Mouse (Mus musculus) T-helper 1 cell (primary cell): Measurements from ENCODE around the gene Panx3.

Source experiments
- in situ Hi-C: fragments of 300-600 bp; cut with MboI, MseI; formaldehyde crosslinking; loops from one replicate; pipeline ENCODE4 v1.15.1; 2025; ENCODE audit warnings: high pct_unique_total_duplicates

The Panx3 gene

GRCm38 (mm10) chr9:37669115-37669514, at the start of gene Panx3:
TSS of gene Panx3 (minus strand) at chr9:37669235.
- in situ Hi-C loops, result no loop called here

GRCm38 (mm10) chr9:37716150-37716549, 47.1 kb upstream of the Panx3 start, which contains the start of gene Olfr160:
TSS of gene Olfr160 (minus strand) at chr9:37716250.
- in situ Hi-C loops, result no loop called here

- in situ Hi-C loops, result loop anchor here (5.0 to 25.0 kb wide), 2 partner anchors 242 to 1047 kb away; no protein-coding TSS in a partner anchor
These were observed 21.1 kb upstream of the Panx3 start for GRCm38 (mm10) chr9:37689970-37690686.

GRCm38 (mm10) chr9:37687941-37688303, 18.9 kb upstream of the Panx3 start:
- in situ Hi-C loops, result loop anchor here (25.0 kb wide), 1 partner anchor 1049 kb away; no protein-coding TSS in a partner anchor

GRCm38 (mm10) chr9:37687288-37687940, 18.4 kb upstream of the Panx3 start:
- in situ Hi-C loops, result loop anchor here (25.0 kb wide), 1 partner anchor 1050 kb away; no protein-coding TSS in a partner anchor

- in situ Hi-C loops, result loop anchor here (25.0 kb wide), 1 partner anchor 1056 kb away; no protein-coding TSS in a partner anchor
These were observed 12.1 kb upstream of the Panx3 start for GRCm38 (mm10) chr9:37681123-37681522.

- in situ Hi-C loops, result loop anchor here (25.0 kb wide), 1 partner anchor 1062 kb away; no protein-coding TSS in a partner anchor
These were observed 6.3 kb upstream of the Panx3 start for GRCm38 (mm10) chr9:37675287-37675686.

- in situ Hi-C loops, result no loop called here
These were observed 1.2 kb upstream of the Panx3 start for GRCm38 (mm10) chr9:37670261-37670660.

- in situ Hi-C loops, result no loop called here
These were observed 643 bp upstream of the Panx3 start for GRCm38 (mm10) chr9:37669678-37670077.

- in situ Hi-C loops, result no loop called here
These were observed 3.0 kb downstream of the Panx3 start for GRCm38 (mm10) chr9:37666045-37666444.

GRCm38 (mm10) chr9:37664604-37665003, 4.4 kb downstream of the Panx3 start:
- in situ Hi-C loops, result no loop called here

GRCm38 (mm10) chr9:37663210-37663609, 5.8 kb downstream of the Panx3 start:
- in situ Hi-C loops, result no loop called here

- in situ Hi-C loops, result no loop called here
These were observed 9.6 kb downstream of the Panx3 start for GRCm38 (mm10) chr9:37659413-37659812.

- in situ Hi-C loops, result no loop called here
These were observed 12.0 kb downstream of the Panx3 start, which contains the start of gene Tbrg1 for GRCm38 (mm10) chr9:37656931-37657481. TSS of gene Tbrg1 (minus strand) at chr9:37657312.

- in situ Hi-C loops, result no loop called here
These were observed 12.6 kb downstream of the Panx3 start for GRCm38 (mm10) chr9:37656439-37656881.

GRCm38 (mm10) chr9:37655961-37656360, 13.1 kb downstream of the Panx3 start:
- in situ Hi-C loops, result no loop called here

GRCm38 (mm10) chr9:37653836-37654235, 15.2 kb downstream of the Panx3 start:
- in situ Hi-C loops, result no loop called here

- in situ Hi-C loops, result no loop called here
These were observed 18.4 kb downstream of the Panx3 start for GRCm38 (mm10) chr9:37650639-37651038.

GRCm38 (mm10) chr9:37646246-37646645, 22.8 kb downstream of the Panx3 start:
- in situ Hi-C loops, result no loop called here

- in situ Hi-C loops, result no loop called here
These were observed 30.3 kb downstream of the Panx3 start for GRCm38 (mm10) chr9:37638721-37639120.

GRCm38 (mm10) chr9:37636800-37637542, 32.1 kb downstream of the Panx3 start:
- in situ Hi-C loops, result no loop called here

GRCm38 (mm10) chr9:37636335-37636734, 32.7 kb downstream of the Panx3 start:
- in situ Hi-C loops, result no loop called here
